Comparison of ENCODE assay signal across 13 mouse cellular contexts in the genomic region with DNA sequence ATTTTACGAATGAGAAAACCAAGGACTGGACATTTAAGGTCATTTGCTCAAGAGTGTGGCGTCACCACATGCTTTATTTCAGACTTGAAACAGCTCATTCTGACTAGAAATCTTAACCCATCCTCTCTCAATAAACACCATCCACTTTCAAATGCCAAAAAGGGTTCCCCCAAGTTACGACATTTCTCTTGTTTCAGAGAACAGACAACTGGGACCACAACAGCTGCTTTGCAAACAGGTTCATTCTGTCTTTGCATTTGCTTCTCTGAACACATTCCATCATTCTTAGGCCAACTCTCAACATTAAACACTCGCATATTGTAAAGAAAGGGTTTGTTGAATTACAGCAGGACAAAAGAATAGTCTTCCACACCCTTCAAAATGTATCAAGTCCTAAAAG.
"Had no signal": no experiment of that assay in that cellular context is flagged by ENCODE, and none has a peak within 500 bp of the region (broad histone marks: within the 10 kb centered on the region; RNA-seq: fewer than 3 reads in every experiment).

No protein-coding gene starts in this region.

- H3K9ac ChIP-seq: limb, embryonic 13.5 days; liver, embryonic 15.5 days; lung, embryonic 15.5 days; midbrain, embryonic 12.5 days had no signal

- DNase-seq: kidney, adult 2 months; kidney, postnatal 25 days; left cerebral cortex, postnatal 4 days; lung, postnatal 14 days; thymus, postnatal 36 days had no signal

- H3K27ac ChIP-seq: kidney, postnatal 0 days; limb, embryonic 13.5 days; liver, embryonic 15.5 days; lung, embryonic 15.5 days; macrophage; midbrain, embryonic 12.5 days had no signal

- H3K9me3 ChIP-seq: limb, embryonic 13.5 days; liver, embryonic 15.5 days; lung, embryonic 15.5 days; midbrain, embryonic 12.5 days had no signal

- H3K4me3 ChIP-seq: limb, embryonic 13.5 days; liver, embryonic 15.5 days; lung, embryonic 15.5 days; midbrain, embryonic 12.5 days had no signal

- H3K36me3 ChIP-seq: limb, embryonic 13.5 days; lung, embryonic 15.5 days; midbrain, embryonic 12.5 days had no signal

- H3K27me3 ChIP-seq: limb, embryonic 13.5 days; liver, embryonic 15.5 days; lung, embryonic 15.5 days; midbrain, embryonic 12.5 days had no signal

- ATAC-seq: intestine, postnatal 0 days; midbrain, embryonic 16.5 days had no signal

- H3K4me2 ChIP-seq: limb, embryonic 13.5 days; liver, embryonic 15.5 days; lung, embryonic 15.5 days; midbrain, embryonic 12.5 days had no signal
